5 mouse cellular contexts compared by ENCODE assay signal in genomic region chr14:53640441-53640840, GRCm38 (mm10).
DNase-seq lines count a peak whose midpoint lies in the region.

No protein-coding gene starts in this region.

- peak; percentile 16 for DNase-seq in CD4-positive, CD25-positive, alpha-beta regulatory T cell, adult 2 months (ENCODE audit: low read depth, low spot score)
- DNase-seq in naive thymus-derived CD4-positive, alpha-beta T cell, adult 2 months (ENCODE audit: low read depth), result peak; percentile 29
- DNase-seq in thymus, postnatal 0 days (ENCODE audit: low spot score), result peak; percentile 39
- DNase-seq in thymus, postnatal 14 days, result peak; percentile 63
- peak; percentile 40 to 61 for DNase-seq in thymus, postnatal 36 days

Comparison
In these comparisons a context has a peak if more than half of its experiments do, and no peak if none do; other contexts are left out.
1. Peak in every context shown above with its lines: DNase-seq.